Mouse (Mus musculus): ENCODE results near the gene Sgms2. TPM values are rescaled to one million over a fixed set of nuclear protein-coding genes. Genes with fewer than 3 reads are reported as not detected.
A peak's percentile ranks its signal among the peaks of the same experiment; 100 is the strongest.

Gene Sgms2
- polyA plus RNA-seq, 1 experiment = 0.44 TPM

- no peak overlapping the region for H3K27ac ChIP-seq (ENCODE audit: control insufficient read depth, insufficient read depth, low read length)
- TF ChIP-seq CTCF (IDR thresholded peaks at IDR 0.05; ENCODE audit: borderline replicate concordance, control insufficient read depth, extremely low read depth, insufficient read depth, low read length, poor library complexity) (no peak), POLR2A (IDR thresholded peaks at IDR 0.05; ENCODE audit: control insufficient read depth, extremely low read depth, insufficient read depth, low read length, poor library complexity) (no peak)
- no peaks in the 10 kb centered on the region for H3K36me3 ChIP-seq (ENCODE audit: control insufficient read depth, insufficient read depth, low read length)
- peaks cover 7% of the 10 kb centered on the region; the same call in 1 of the 2 replicates for H3K4me1 ChIP-seq (replicated peaks; ENCODE audit: control insufficient read depth, insufficient read depth, low read length)
- peaks cover 9% of the 10 kb centered on the region for H3K27me3 ChIP-seq (ENCODE audit: control insufficient read depth, insufficient read depth, low read length)
- DNase-seq = peak; percentile 5
- WGBS = 3% methylated on average over 36 of the region's 36 CpGs
- H3K4me3 ChIP-seq (ENCODE audit: control insufficient read depth, insufficient read depth, low read length) = peak overlapping the region; percentile 22
Observed at GRCm38 (mm10) chr3:131489657-131490142, 1.5 kb downstream of the Sgms2 start.

GRCm38 (mm10) chr3:131488969-131489368, 2.2 kb downstream of the Sgms2 start:
- no peak for TF ChIP-seq CTCF (IDR thresholded peaks at IDR 0.05; ENCODE audit: borderline replicate concordance, control insufficient read depth, extremely low read depth, insufficient read depth, low read length, poor library complexity)
- no peak for TF ChIP-seq POLR2A (IDR thresholded peaks at IDR 0.05; ENCODE audit: control insufficient read depth, extremely low read depth, insufficient read depth, low read length, poor library complexity)
- Histone ChIP-seq H3K27me3 (ENCODE audit: control insufficient read depth, insufficient read depth, low read length) (peaks cover 9% of the 10 kb centered on the region), H3K4me3 (ENCODE audit: control insufficient read depth, insufficient read depth, low read length) (no peak overlapping the region), H3K27ac (ENCODE audit: control insufficient read depth, insufficient read depth, low read length) (no peak overlapping the region), H3K36me3 (ENCODE audit: control insufficient read depth, insufficient read depth, low read length) (no peaks in the 10 kb centered on the region), H3K4me1 (replicated peaks; ENCODE audit: control insufficient read depth, insufficient read depth, low read length) (peaks cover 7% of the 10 kb centered on the region; the same call in 1 of the 2 replicates)
- no peak for DNase-seq
- WGBS = 52% methylated on average over 5 of the region's 5 CpGs

GRCm38 (mm10) chr3:131488403-131488802, 2.8 kb downstream of the Sgms2 start:
- H3K4me3 ChIP-seq (ENCODE audit: control insufficient read depth, insufficient read depth, low read length) = no peak overlapping the region
- H3K36me3 ChIP-seq (ENCODE audit: control insufficient read depth, insufficient read depth, low read length) = no peaks in the 10 kb centered on the region
- no peak for TF ChIP-seq POLR2A (IDR thresholded peaks at IDR 0.05; ENCODE audit: control insufficient read depth, extremely low read depth, insufficient read depth, low read length, poor library complexity)
- TF ChIP-seq CTCF (IDR thresholded peaks at IDR 0.05; ENCODE audit: borderline replicate concordance, control insufficient read depth, extremely low read depth, insufficient read depth, low read length, poor library complexity) = no peak
- no peak for DNase-seq
- H3K4me1 ChIP-seq (replicated peaks; ENCODE audit: control insufficient read depth, insufficient read depth, low read length) = peaks cover 7% of the 10 kb centered on the region; the same call in 1 of the 2 replicates
- 78% methylated on average over 9 of the region's 9 CpGs for WGBS
- H3K27ac ChIP-seq (ENCODE audit: control insufficient read depth, insufficient read depth, low read length) = no peak overlapping the region
- H3K27me3 ChIP-seq (ENCODE audit: control insufficient read depth, insufficient read depth, low read length) = peaks cover 9% of the 10 kb centered on the region

GRCm38 (mm10) chr3:131485388-131485787, 5.8 kb downstream of the Sgms2 start:
- no peak overlapping the region for H3K27ac ChIP-seq (ENCODE audit: control insufficient read depth, insufficient read depth, low read length)
- DNase-seq = no peak
- peaks cover 3% of the 10 kb centered on the region; the same call in 1 of the 2 replicates for H3K4me1 ChIP-seq (replicated peaks; ENCODE audit: control insufficient read depth, insufficient read depth, low read length)
- no peaks in the 10 kb centered on the region for H3K36me3 ChIP-seq (ENCODE audit: control insufficient read depth, insufficient read depth, low read length)
- 85% methylated on average over 5 of the region's 5 CpGs for WGBS
- H3K27me3 ChIP-seq (ENCODE audit: control insufficient read depth, insufficient read depth, low read length) = peaks cover 1% of the 10 kb centered on the region
- TF ChIP-seq CTCF (IDR thresholded peaks at IDR 0.05; ENCODE audit: borderline replicate concordance, control insufficient read depth, extremely low read depth, insufficient read depth, low read length, poor library complexity) = no peak
- TF ChIP-seq POLR2A (IDR thresholded peaks at IDR 0.05; ENCODE audit: control insufficient read depth, extremely low read depth, insufficient read depth, low read length, poor library complexity) = no peak
- H3K4me3 ChIP-seq (ENCODE audit: control insufficient read depth, insufficient read depth, low read length) = no peak overlapping the region

GRCm38 (mm10) chr3:131483650-131484049, 7.6 kb downstream of the Sgms2 start:
- Histone ChIP-seq H3K27ac (ENCODE audit: control insufficient read depth, insufficient read depth, low read length) (no peak overlapping the region), H3K27me3 (ENCODE audit: control insufficient read depth, insufficient read depth, low read length) (no peaks in the 10 kb centered on the region), H3K36me3 (ENCODE audit: control insufficient read depth, insufficient read depth, low read length) (no peaks in the 10 kb centered on the region), H3K4me3 (ENCODE audit: control insufficient read depth, insufficient read depth, low read length) (no peak overlapping the region), H3K4me1 (replicated peaks; ENCODE audit: control insufficient read depth, insufficient read depth, low read length) (no peaks in the 10 kb centered on the region)
- DNase-seq = no peak
- WGBS = 88% methylated on average over 7 of the region's 7 CpGs
- TF ChIP-seq POLR2A (IDR thresholded peaks at IDR 0.05; ENCODE audit: control insufficient read depth, extremely low read depth, insufficient read depth, low read length, poor library complexity) (no peak), CTCF (IDR thresholded peaks at IDR 0.05; ENCODE audit: borderline replicate concordance, control insufficient read depth, extremely low read depth, insufficient read depth, low read length, poor library complexity) (no peak)

- WGBS = 90% methylated on average over 17 of the region's 17 CpGs
- no peak overlapping the region for H3K4me3 ChIP-seq (ENCODE audit: control insufficient read depth, insufficient read depth, low read length)
- no peaks in the 10 kb centered on the region for H3K36me3 ChIP-seq (ENCODE audit: control insufficient read depth, insufficient read depth, low read length)
- no peaks in the 10 kb centered on the region for H3K4me1 ChIP-seq (replicated peaks; ENCODE audit: control insufficient read depth, insufficient read depth, low read length)
- TF ChIP-seq CTCF (IDR thresholded peaks at IDR 0.05; ENCODE audit: borderline replicate concordance, control insufficient read depth, extremely low read depth, insufficient read depth, low read length, poor library complexity) (no peak), POLR2A (IDR thresholded peaks at IDR 0.05; ENCODE audit: control insufficient read depth, extremely low read depth, insufficient read depth, low read length, poor library complexity) (no peak)
- H3K27me3 ChIP-seq (ENCODE audit: control insufficient read depth, insufficient read depth, low read length) = no peaks in the 10 kb centered on the region
- no peak overlapping the region for H3K27ac ChIP-seq (ENCODE audit: control insufficient read depth, insufficient read depth, low read length)
- DNase-seq = no peak
Observed at GRCm38 (mm10) chr3:131481976-131482712, 9.1 kb downstream of the Sgms2 start.
